Mouse (Mus musculus) retina, postnatal 7 days (tissue): Measurements from ENCODE around the gene Grid2.

Source experiments
- DNase-seq: peaks from one replicate; pipeline ENCODE4 v3.0.0-alpha.2; 2012; ENCODE audit warnings: low read depth, low spot score

The Grid2 gene

GRCm38 (mm10) chr6:64729231-64730011, 1473.7 kb downstream of the Grid2 start:
- no peak for DNase-seq

DNA sequence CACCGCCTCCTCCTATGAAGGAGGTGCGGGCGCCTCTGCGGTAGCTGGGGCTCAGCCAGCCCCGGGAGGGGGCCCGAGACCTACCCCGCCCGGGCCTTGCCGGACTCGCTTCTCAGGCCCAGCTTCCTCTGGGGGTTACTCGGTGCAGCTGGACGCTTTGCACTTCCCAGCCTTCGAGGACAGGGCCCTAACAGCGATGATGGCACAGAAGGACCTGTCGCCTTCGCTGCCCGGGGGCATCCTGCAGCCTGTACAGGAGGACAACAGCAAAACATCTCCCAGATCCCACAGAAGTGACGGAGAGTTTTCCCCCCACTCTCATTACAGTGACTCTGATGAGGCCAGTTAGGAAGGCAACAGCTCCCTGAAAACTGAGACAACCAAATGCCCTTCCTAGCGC, 1474.4 kb downstream of the Grid2 start:
- DNase-seq: no peak

GRCm38 (mm10) chr6:64730506-64731020, 1474.9 kb downstream of the Grid2 start:
- DNase-seq: no peak

GRCm38 (mm10) chr6:64731126-64731525, 1475.5 kb downstream of the Grid2 start:
- DNase-seq: no peak

DNA sequence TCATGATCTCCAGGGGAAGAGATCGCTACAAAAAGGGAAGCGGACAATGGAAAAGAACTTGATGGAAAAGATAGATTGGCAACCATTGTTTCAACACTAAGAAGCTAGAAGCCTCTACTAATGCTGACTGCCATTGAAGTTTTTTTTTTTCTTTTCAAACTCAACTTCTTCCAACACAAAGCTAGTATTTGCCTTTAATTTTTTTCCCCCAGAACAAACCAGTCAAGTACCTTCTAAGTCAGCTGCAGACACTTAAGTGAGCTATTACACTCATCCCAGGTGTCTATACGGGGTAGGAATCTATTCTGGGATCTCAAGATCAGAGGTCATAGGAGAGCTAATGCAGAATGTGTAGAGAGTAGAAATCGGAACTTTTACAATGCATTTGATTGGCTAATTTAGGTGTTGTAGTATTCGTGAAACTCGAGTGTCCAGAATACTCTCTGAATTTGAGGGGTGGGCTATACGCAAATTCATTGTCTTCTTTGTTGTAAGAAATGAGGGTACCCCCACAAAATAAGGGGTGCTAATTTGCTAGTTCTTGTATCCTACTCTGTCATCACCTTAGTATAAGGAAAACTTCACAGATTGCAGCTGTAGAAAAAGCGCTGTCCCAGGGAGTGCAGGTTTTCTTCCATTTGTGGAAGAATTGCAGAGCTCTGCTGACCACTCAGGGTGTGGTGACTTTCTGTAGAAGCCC, 1476.1 kb downstream of the Grid2 start:
- no peak for DNase-seq

GRCm38 (mm10) chr6:64733311-64733710, 1477.6 kb downstream of the Grid2 start:
- no peak for DNase-seq

GRCm38 (mm10) chr6:64734441-64735320, 1479.0 kb downstream of the Grid2 start:
- DNase-seq: no peak

- DNase-seq: no peak
These were observed 1480.6 kb downstream of the Grid2 start for GRCm38 (mm10) chr6:64736317-64736716.

DNA sequence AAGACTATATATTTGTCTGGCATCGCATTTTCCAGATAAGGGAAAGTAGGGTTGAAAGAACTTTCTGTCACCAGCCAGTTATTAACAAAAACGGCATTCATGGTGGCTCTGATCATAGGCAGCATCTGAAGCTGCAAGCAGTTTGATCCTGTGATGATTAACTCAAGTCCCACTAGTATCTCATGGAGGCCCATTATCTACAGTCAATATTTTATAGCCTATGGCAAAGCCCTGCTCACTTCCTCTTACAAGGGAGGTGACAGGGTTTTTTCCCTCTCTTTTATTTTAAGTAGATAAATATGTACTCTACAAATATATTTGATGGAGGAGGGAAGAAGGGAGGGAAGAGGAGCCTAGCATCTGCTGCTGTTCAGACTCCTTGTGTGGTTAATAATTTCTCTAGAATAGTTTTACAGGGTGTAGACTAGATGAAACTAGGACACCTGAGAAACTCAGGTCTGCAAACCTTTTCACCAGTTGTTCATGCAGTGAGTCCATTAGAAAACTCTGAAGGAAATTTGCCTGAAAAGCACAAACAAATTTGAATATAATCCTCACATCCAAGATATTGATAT, 1487.3 kb downstream of the Grid2 start:
- DNase-seq: no peak
